Mouse (Mus musculus): ENCODE data around the gene Pnrc2. TPM values are rescaled to one million over a fixed set of nuclear protein-coding genes. Genes with fewer than 3 reads are reported as not detected.

Gene Pnrc2
- polyA plus RNA-seq (2012; rRNA removed): 40.2 and 46.2 TPM in 2 replicates

GRCm38 (mm10) chr4:135873526-135874202, at the start of gene Pnrc2:
Gene Pnrc2 (minus strand): TSS chr4:135873850.

GRCm38 (mm10) chr4:135920304-135921241, 46.9 kb upstream of the Pnrc2 start, which contains the start of gene Fuca1:
Gene Fuca1 (plus strand): TSS chr4:135920735.

GRCm38 (mm10) chr4:135895071-135895571, 21.5 kb upstream of the Pnrc2 start, which contains the start of gene Cnr2:
Gene Cnr2 (plus strand): TSS chr4:135895394.

DNA sequence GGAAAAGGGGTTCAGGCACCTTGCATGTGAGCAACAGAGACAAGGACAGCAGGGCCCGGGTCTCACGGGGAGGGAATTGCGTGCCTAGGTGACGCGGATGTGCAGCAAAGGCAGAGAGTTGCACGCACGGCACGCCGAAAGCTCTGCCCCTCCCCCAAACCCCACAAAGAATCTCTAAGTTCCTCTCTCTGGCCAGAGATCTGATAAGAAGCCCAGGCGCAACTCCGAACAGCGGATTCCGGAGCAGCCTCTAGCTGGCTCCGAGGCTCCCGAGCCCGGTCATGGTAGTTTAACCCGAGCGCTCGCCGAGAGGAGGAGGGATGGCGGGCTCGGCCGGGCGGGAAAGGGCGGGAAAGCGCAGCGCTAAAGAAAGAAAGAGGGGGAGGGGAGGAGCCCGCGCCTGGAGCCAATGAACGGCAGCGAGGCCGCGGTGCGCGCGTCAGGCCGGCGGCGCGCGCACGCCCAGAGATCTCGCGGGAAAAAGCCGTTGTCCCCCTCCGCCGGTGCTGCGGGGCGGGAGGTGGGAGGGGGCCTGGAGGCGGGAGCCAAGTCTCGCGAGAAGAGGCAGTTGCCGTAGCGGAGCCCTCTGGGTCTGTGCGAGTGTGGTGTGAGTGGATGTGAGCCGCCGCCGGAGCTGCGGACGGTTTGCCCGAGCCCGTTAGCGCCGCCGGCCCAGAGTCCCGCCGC, 18.0 kb downstream of the Pnrc2 start, which contains the start of gene Srsf10:
TSS of gene Srsf10 (plus strand) at position 212 of the 687 bp plus-strand sequence.

Other genes starting within 250 kb of the Pnrc2 start
- gene Ifnlr1, start 187.6 kb downstream of the Pnrc2 start, polyA plus RNA-seq (2012; rRNA removed): 1.3 and 1.6 TPM in 2 replicates
- 1.4 and 1.7 TPM in 2 replicates for gene Il22ra1, start 145.7 kb downstream of the Pnrc2 start, polyA plus RNA-seq (2012; rRNA removed)
- 0.09 and 0.14 TPM in 2 replicates for gene Myom3, start 114.1 kb downstream of the Pnrc2 start, polyA plus RNA-seq (2012; rRNA removed)
- 32.0 and 34.0 TPM in 2 replicates for gene Srsf10, start 18.1 kb downstream of the Pnrc2 start, polyA plus RNA-seq (2012; rRNA removed)
- gene Cnr2, start 21.5 kb upstream of the Pnrc2 start, polyA plus RNA-seq (2012; rRNA removed): 2.7 and 2.9 TPM in 2 replicates
- gene Fuca1, start 46.9 kb upstream of the Pnrc2 start, polyA plus RNA-seq (2012; rRNA removed): 17.5 and 18.3 TPM in 2 replicates
- 126 and 136 TPM in 2 replicates for gene Hmgcl, start 72.6 kb upstream of the Pnrc2 start, polyA plus RNA-seq (2012; rRNA removed)
- 57.7 and 89.2 TPM in 2 replicates for gene Gale, start 89.9 kb upstream of the Pnrc2 start, polyA plus RNA-seq (2012; rRNA removed)
- 31.4 and 33.0 TPM in 2 replicates for gene Lypla2, start 98.8 kb upstream of the Pnrc2 start, polyA plus RNA-seq (2012; rRNA removed)
- 27.8 and 29.6 TPM in 2 replicates for gene Pithd1, start 113.4 kb upstream of the Pnrc2 start, polyA plus RNA-seq (2012; rRNA removed)
- gene Eloa, start 147.9 kb upstream of the Pnrc2 start, polyA plus RNA-seq (2012; rRNA removed): 13.6 and 13.7 TPM in 2 replicates
- gene Rpl11, start 179.6 kb upstream of the Pnrc2 start, polyA plus RNA-seq (2012; rRNA removed): 658 and 692 TPM in 2 replicates

Measured in liver, embryonic 18 days (tissue).